Mouse (Mus musculus) hindbrain, embryonic 13.5 days (tissue): ENCODE measurements around the gene Il22ra2. TPM values are rescaled to one million over a fixed set of nuclear protein-coding genes. Genes with fewer than 3 reads are reported as not detected.

Source experiments
- ATAC-seq: fragments of 200-750 bp; cut with Nextera tagmentation; 2 replicates; pipeline ENCODE4 v1.8.0; 2017; ENCODE audit warnings: moderate TSS enrichment; ENCODE audit not compliant: low FRiP score
- H3K27ac ChIP-seq: fragments of 300-500 bp; sonication (generic); 2 replicates; pipeline ENCODE4 v1.5.1; 2015; ENCODE audit warnings: inconsistent platforms, mild to moderate bottlenecking, moderate library complexity
- H3K27me3 ChIP-seq: fragments of 300-500 bp; sonication (generic); 2 replicates; pipeline ENCODE4 v1.6.1; 2015; ENCODE audit warnings: mild to moderate bottlenecking, inconsistent platforms
- H3K36me3 ChIP-seq: fragments of 300-500 bp; sonication (generic); 2 replicates; pipeline ENCODE4 v1.6.1; 2015; ENCODE audit warnings: mild to moderate bottlenecking, inconsistent platforms
- H3K4me1 ChIP-seq: fragments of 300-500 bp; sonication (generic); replicated peaks from 2 replicates; pipeline ENCODE4 v1.6.1; 2015; ENCODE audit warnings: inconsistent platforms
- H3K4me2 ChIP-seq: fragments of 300-500 bp; sonication (generic); 2 replicates; pipeline ENCODE4 v1.6.1; 2015; ENCODE audit warnings: inconsistent platforms, mild to moderate bottlenecking, moderate library complexity
- H3K4me3 ChIP-seq: fragments of 300-500 bp; sonication (generic); 2 replicates; pipeline ENCODE4 v1.5.1; 2015; ENCODE audit warnings: mild to moderate bottlenecking, inconsistent platforms
- H3K9ac ChIP-seq: fragments of 300-500 bp; sonication (generic); 2 replicates; pipeline ENCODE4 v1.6.1; 2015; ENCODE audit warnings: mild to moderate bottlenecking, inconsistent platforms
- H3K9me3 ChIP-seq: fragments of 300-500 bp; sonication (generic); 2 replicates; pipeline ENCODE4 v1.6.1; 2016; ENCODE audit warnings: inconsistent platforms
- WGBS: fragments of 180-500 bp; shearing (Covaris S2); methylation state at CpG from one replicate; pipeline ENCODE4 v1.1.7; 2015; 5-methylcytosine and 5-hydroxymethylcytosine counted together
- polyA plus RNA-seq: library from polyadenylated mRNA; unstranded; fragments of >200 nt; fragmentation: Nextera tagmentation; extraction: Ambion mirVana; gene quantifications from 2 replicates; pipeline ENCODE4 v1.2.1, GENCODE M21; 2015

The Il22ra2 gene
- polyA plus RNA-seq, result not detected in 2 replicates

- H3K4me1 ChIP-seq, result no peaks in the 10 kb centered on the region
- H3K9me3 ChIP-seq, result no peaks in the 10 kb centered on the region
- WGBS, result 92% methylated on average over 2 of the region's 2 CpGs
- no peaks in the 10 kb centered on the region for H3K27me3 ChIP-seq
- H3K4me3 ChIP-seq, result no peak within 1 kb of the TSS
- ATAC-seq, result no peak
- H3K36me3 ChIP-seq, result no peaks in the 10 kb centered on the region
- no peak within 1 kb of the TSS for H3K27ac ChIP-seq
- H3K9ac ChIP-seq, result no peak within 1 kb of the TSS
- no peak within 1 kb of the TSS for H3K4me2 ChIP-seq
Measured at GRCm38 (mm10) chr10:19621408-19622048, at the start of gene Il22ra2. Il22ra2 (plus strand) TSS chr10:19621998.

GRCm38 (mm10) chr10:19577571-19577970 is 44.2 kb upstream of the Il22ra2 start:
- Histone ChIP-seq H3K4me3 (no peak overlapping the region), H3K9ac (no peak overlapping the region), H3K27ac (no peak overlapping the region), H3K4me2 (no peak overlapping the region), H3K36me3 (no peaks in the 10 kb centered on the region), H3K9me3 (no peaks in the 10 kb centered on the region), H3K27me3 (no peaks in the 10 kb centered on the region), H3K4me1 (no peaks in the 10 kb centered on the region)
- ATAC-seq, result no peak
- 96% methylated on average over 3 of the region's 3 CpGs for WGBS

DNA sequence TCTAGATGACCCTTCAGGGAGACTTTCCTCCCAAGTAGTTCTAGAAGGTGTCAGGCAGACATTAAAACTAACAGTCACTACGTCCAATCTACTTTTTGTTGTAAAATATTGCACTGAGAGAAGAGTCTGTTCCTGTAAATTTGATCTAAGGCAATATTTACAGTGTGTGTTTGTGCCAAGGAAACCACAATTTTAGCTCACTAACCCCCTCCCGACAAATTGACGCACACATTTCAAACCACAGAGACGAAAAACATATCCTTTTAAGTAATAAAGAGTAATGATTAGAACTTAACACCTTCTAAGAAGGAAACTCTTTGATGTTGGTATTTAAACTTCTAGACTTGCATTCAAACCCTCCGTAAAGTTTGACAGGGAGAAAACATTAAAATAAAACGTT is 43.8 kb upstream of the Il22ra2 start:
- no peaks in the 10 kb centered on the region for H3K9me3 ChIP-seq
- no peak for ATAC-seq
- H3K4me2 ChIP-seq, result no peak overlapping the region
- H3K4me1 ChIP-seq, result no peaks in the 10 kb centered on the region
- no peak overlapping the region for H3K4me3 ChIP-seq
- no peaks in the 10 kb centered on the region for H3K36me3 ChIP-seq
- H3K27ac ChIP-seq, result no peak overlapping the region
- no peak overlapping the region for H3K9ac ChIP-seq
- no peaks in the 10 kb centered on the region for H3K27me3 ChIP-seq
- WGBS, result 86% methylated on average over 6 of the region's 6 CpGs

- Histone ChIP-seq H3K9ac (no peak overlapping the region), H3K27ac (no peak overlapping the region), H3K27me3 (no peaks in the 10 kb centered on the region), H3K4me3 (no peak overlapping the region), H3K9me3 (no peaks in the 10 kb centered on the region), H3K36me3 (no peaks in the 10 kb centered on the region), H3K4me1 (no peaks in the 10 kb centered on the region), H3K4me2 (no peak overlapping the region)
- WGBS, result 79% methylated on average over 9 of the region's 9 CpGs
- ATAC-seq, result no peak
Measured at GRCm38 (mm10) chr10:19578409-19578986, 43.3 kb upstream of the Il22ra2 start.

GRCm38 (mm10) chr10:19580660-19581059 is 41.1 kb upstream of the Il22ra2 start:
- no peak for ATAC-seq
- H3K4me2 ChIP-seq, result no peak overlapping the region
- H3K36me3 ChIP-seq, result no peaks in the 10 kb centered on the region
- no peak overlapping the region for H3K4me3 ChIP-seq
- no peaks in the 10 kb centered on the region for H3K27me3 ChIP-seq
- H3K9me3 ChIP-seq, result no peaks in the 10 kb centered on the region
- no peak overlapping the region for H3K27ac ChIP-seq
- WGBS, result 65% methylated on average over 3 of the region's 3 CpGs
- H3K4me1 ChIP-seq, result no peaks in the 10 kb centered on the region
- no peak overlapping the region for H3K9ac ChIP-seq

- no peaks in the 10 kb centered on the region for H3K36me3 ChIP-seq
- H3K9ac ChIP-seq, result no peak overlapping the region
- H3K9me3 ChIP-seq, result no peaks in the 10 kb centered on the region
- H3K4me1 ChIP-seq, result no peaks in the 10 kb centered on the region
- no peaks in the 10 kb centered on the region for H3K27me3 ChIP-seq
- H3K4me2 ChIP-seq, result no peak overlapping the region
- WGBS, result 83% methylated on average over 9 of the region's 9 CpGs
- H3K27ac ChIP-seq, result no peak overlapping the region
- H3K4me3 ChIP-seq, result no peak overlapping the region
- no peak for ATAC-seq
Measured at GRCm38 (mm10) chr10:19581844-19582582, 39.8 kb upstream of the Il22ra2 start.

DNA sequence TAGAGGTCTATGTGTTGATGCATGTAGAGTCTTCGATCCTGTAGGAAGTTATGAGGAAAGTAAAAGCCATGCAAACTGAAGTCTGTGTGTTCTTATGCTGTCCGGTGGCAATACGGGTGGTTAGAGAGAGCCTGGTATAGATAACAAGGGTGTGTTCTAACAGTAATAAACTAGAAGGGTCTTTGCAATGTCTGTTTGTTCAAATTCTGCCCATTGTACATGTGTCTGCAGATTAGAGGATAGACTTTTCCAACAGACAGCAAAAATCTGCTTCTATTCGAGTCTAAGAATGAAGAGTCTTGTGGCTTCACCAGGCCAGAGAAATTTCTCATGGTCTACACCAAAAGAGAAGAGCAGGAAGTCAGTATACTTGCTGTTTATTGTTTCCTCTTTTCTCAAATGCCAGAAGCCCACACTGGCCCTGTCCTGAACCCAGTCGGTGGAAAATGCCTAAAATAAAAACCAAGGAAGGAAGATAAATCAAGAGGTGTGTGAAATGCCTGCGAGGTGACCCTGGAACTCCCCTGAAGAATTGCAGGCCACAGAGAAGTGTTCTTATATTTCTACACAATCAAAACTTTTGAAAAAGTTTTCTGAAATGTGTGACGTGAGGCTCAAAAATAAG is 38.9 kb upstream of the Il22ra2 start:
- H3K36me3 ChIP-seq, result no peaks in the 10 kb centered on the region
- no peaks in the 10 kb centered on the region for H3K9me3 ChIP-seq
- H3K4me2 ChIP-seq, result no peak overlapping the region
- H3K27me3 ChIP-seq, result 0 out of 2 replicates have a peak, but pooled peaks cover 3% of the 10 kb centered on the region
- no peak for ATAC-seq
- no peaks in the 10 kb centered on the region for H3K4me1 ChIP-seq
- WGBS, result 83% methylated on average over 7 of the region's 7 CpGs
- H3K4me3 ChIP-seq, result no peak overlapping the region
- H3K27ac ChIP-seq, result no peak overlapping the region
- H3K9ac ChIP-seq, result no peak overlapping the region

DNA sequence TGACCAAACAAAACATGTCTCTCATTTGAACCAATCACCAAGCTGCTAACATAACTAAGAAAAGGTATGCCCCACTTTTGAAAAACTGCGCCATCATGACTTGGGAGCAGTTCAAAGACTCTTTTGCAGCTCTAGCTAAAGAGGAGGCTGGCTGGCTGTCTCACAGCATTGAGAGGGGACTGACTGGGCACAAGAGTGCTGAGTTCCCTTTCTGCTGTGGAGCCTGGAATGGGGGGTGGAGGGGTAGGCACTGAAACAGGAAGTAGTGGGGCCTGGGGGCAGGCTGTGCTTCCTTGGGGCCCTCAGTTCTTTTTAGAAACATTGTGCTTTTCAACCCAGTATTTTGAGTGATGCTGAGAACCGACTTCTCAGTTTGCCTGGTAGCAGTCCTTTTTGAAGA is 37.7 kb upstream of the Il22ra2 start:
- Histone ChIP-seq H3K36me3 (no peaks in the 10 kb centered on the region), H3K9me3 (no peaks in the 10 kb centered on the region), H3K4me3 (no peak overlapping the region), H3K4me1 (no peaks in the 10 kb centered on the region), H3K4me2 (no peak overlapping the region), H3K9ac (no peak overlapping the region), H3K27me3 (0 out of 2 replicates have a peak, but pooled peaks cover 3% of the 10 kb centered on the region), H3K27ac (no peak overlapping the region)
- ATAC-seq, result no peak
- 81% methylated on average over 2 of the region's 2 CpGs for WGBS

DNA sequence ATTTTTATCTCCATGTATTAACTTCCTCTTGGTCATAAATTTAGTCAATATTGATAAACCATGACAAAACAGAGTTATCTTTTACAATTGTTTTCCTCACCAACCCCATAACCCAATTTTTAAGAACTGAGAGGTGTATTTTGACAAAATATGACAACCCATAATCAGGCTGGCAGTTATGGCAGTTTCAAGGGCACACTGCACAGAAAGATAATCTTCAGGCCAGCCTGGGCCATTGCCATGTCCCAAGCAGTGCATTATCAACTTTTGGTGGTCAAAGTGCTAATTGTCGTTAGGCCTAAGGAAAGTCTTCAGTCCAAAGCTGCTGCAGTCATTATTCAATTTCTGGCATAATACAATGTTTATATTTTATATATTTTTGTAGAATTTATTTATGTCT is 37.0 kb upstream of the Il22ra2 start:
- 91% methylated on average over 1 of the region's 1 CpGs for WGBS
- Histone ChIP-seq H3K9ac (no peak overlapping the region), H3K27ac (no peak overlapping the region), H3K9me3 (no peaks in the 10 kb centered on the region), H3K4me2 (no peak overlapping the region), H3K4me1 (no peaks in the 10 kb centered on the region), H3K36me3 (no peaks in the 10 kb centered on the region), H3K27me3 (peaks cover 3% of the 10 kb centered on the region; the same call in 1 of the 2 replicates), H3K4me3 (no peak overlapping the region)
- no peak for ATAC-seq

DNA sequence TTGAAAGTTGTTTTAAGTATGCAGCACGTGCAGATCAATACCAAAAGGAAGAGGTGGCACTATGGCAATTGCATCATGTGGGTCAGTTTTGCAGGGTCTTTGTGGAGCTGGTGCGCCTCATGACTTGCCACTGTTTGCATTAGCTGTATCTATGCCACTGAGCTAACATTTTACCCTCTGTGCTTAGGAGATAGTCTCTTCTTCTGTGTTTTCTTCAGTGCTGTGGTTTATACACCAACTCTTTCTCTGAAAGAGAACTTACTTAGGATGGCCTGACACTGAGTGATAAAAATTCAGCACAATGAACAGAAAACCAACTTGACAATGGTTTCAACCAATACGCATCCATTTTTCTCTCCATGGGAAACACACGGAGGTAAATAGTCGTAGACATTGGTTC is 35.9 kb upstream of the Il22ra2 start:
- H3K4me2 ChIP-seq, result no peak overlapping the region
- H3K36me3 ChIP-seq, result no peaks in the 10 kb centered on the region
- no peaks in the 10 kb centered on the region for H3K4me1 ChIP-seq
- H3K4me3 ChIP-seq, result no peak overlapping the region
- no peak overlapping the region for H3K9ac ChIP-seq
- H3K27ac ChIP-seq, result no peak overlapping the region
- peaks cover 3% of the 10 kb centered on the region; the same call in 1 of the 2 replicates for H3K27me3 ChIP-seq
- WGBS, result 92% methylated on average over 5 of the region's 5 CpGs
- no peaks in the 10 kb centered on the region for H3K9me3 ChIP-seq
- ATAC-seq, result no peak

DNA sequence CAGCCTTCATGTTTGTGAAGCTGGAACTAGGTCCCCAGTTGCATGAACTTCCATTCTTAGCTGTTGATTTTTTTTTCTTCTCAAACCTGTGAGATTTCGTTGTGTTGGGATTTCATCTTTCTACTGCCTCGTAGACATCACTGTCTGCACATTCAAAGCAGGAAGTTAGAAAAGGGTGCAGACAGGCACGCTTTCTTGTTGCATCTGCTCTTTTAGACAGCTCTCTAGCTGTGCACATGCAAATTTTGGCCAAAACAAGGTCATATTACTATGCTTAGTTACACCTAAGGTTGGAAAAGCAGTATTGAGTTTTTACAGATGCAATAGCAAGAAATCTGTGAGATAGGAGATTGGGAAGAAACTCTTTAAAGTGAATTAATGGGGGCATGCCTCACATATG is 34.5 kb upstream of the Il22ra2 start:
- H3K4me2 ChIP-seq, result no peak overlapping the region
- H3K36me3 ChIP-seq, result no peaks in the 10 kb centered on the region
- no peak for ATAC-seq
- H3K9me3 ChIP-seq, result no peaks in the 10 kb centered on the region
- no peak overlapping the region for H3K4me3 ChIP-seq
- H3K4me1 ChIP-seq, result no peaks in the 10 kb centered on the region; the same call in 1 of the 2 replicates
- peaks cover 3% of the 10 kb centered on the region; the same call in 1 of the 2 replicates for H3K27me3 ChIP-seq
- H3K27ac ChIP-seq, result no peak overlapping the region
- H3K9ac ChIP-seq, result no peak overlapping the region
- WGBS, result 86% methylated on average over 3 of the region's 3 CpGs

- Histone ChIP-seq H3K9ac (no peak overlapping the region), H3K27ac (no peak overlapping the region)
- 93% methylated on average over 12 of the region's 12 CpGs for WGBS
Measured at GRCm38 (mm10) chr10:19589626-19590025, 32.2 kb upstream of the Il22ra2 start.

More at GRCm38 (mm10) chr10:19589626-19590025, 32.2 kb upstream of the Il22ra2 start:
- ATAC-seq, result no peak
- Histone ChIP-seq H3K4me1 (peaks cover 12% of the 10 kb centered on the region), H3K27me3 (peaks cover 7% of the 10 kb centered on the region; the same call in 1 of the 2 replicates), H3K4me3 (no peak overlapping the region), H3K36me3 (no peaks in the 10 kb centered on the region), H3K9me3 (no peaks in the 10 kb centered on the region), H3K4me2 (no peak overlapping the region)
